Mouse (Mus musculus): Measurements from ENCODE around the gene Nfkbil1. TPM values are rescaled to one million over a fixed set of nuclear protein-coding genes. Genes with fewer than 3 reads are reported as not detected.

The Nfkbil1 gene
- polyA plus RNA-seq, 1 experiment from 2014 or later = 2.8 TPM

DNA sequence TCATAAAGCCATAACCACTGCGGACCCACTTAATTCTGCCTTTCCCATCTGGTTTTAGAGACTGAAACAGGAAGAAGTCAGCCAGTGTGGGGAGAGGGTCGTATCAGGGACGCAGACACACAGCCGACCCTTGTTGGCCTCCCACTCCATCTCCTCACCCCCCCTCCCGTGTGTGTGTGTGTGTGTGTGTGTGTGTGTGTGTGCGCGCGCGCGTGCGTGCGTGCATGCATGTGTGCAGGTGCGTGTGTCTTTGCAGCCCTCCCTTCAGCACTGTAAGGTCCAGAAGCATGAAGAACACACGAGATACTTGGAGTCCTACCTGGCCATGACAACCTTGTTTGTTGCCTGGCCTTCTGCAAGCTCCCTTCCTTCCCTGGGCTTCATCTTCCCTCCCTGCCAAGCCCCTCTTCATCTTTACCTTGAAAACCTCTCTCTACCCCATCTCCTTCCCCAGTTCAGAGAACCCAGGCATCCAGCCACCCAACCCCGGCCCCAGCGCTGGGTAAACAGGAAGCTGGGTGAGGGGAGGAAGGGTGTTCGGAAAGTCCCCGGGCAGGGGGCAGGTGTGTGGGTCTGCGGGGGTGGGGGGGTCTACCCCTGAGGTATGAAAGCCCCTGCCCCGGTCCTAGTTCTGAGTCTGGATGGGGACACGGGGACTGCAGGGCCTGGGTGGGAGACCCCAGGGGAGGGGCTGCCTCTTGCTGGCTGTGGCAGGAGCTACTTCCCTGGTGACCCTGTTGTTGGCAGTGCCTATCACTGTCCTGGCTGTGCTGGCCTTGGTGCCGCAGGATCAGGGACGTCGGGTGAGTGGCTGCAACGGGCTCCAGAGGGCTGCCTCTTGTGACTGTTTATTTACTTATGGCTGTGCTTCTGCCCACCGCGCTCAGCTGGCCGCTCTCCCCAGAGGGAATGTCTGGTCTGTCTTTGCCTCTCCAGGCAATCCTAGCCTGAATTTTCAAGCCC, 41.4 kb downstream of the Nfkbil1 start, which contains the start of gene Ltb:
TSS of gene Ltb (plus strand) at position 559 of the 963 bp plus-strand sequence.
- Histone ChIP-seq H3K9ac (ENCODE audit: low read depth, low read length) (peak within 1 kb of the TSS; percentile 55), H3K36me3 (ENCODE audit: control insufficient read depth, insufficient read depth) (no peaks in the 10 kb centered on the region), H3K27ac (ENCODE audit: low read length) (peak within 1 kb of the TSS; percentile 34), H3K9me3 (replicated peaks; ENCODE audit: control insufficient read depth, low read length) (no peaks in the 10 kb centered on the region), H3K4me3 (ENCODE audit: low read depth, low read length) (peak within 1 kb of the TSS; percentile 55), H3K4me2 (ENCODE audit: low read depth, low read length) (peak within 1 kb of the TSS; percentile 76), H3K4me1 (ENCODE audit: control insufficient read depth, low read depth, low read length) (peaks cover 12% of the 10 kb centered on the region), H3K27me3 (ENCODE audit: control insufficient read depth, insufficient read depth, low read depth, low read length) (peaks cover 31% of the 10 kb centered on the region)
- WGBS (ENCODE audit: insufficient replicate concordance) = 37% methylated on average over 27 of the region's 28 CpGs
- no peak for ATAC-seq (ENCODE audit: low read depth)

DNA sequence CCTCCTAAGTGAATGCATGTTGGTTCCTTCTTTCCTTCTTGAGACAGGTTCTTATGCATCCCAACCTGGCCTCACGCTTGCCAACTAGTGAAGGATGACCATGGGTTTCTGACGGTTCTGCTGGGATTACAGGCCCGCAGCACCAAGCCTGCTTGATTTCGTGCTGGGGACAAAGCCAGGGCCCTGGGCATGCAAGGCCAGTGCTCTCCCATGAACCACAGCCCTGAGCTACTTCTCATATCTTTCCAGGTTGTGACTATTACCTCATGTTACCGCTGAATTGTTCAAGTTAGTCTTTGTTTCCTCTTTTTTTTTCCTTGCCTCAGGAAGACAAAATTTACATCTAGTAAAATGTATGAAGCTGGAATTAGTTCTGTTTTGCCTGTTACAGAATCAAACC, 42.7 kb downstream of the Nfkbil1 start:
- no peak overlapping the region for H3K9ac ChIP-seq (ENCODE audit: low read depth, low read length)
- no peak overlapping the region for H3K4me3 ChIP-seq (ENCODE audit: low read depth, low read length)
- no peaks in the 10 kb centered on the region for H3K36me3 ChIP-seq (ENCODE audit: control insufficient read depth, insufficient read depth)
- peaks cover 12% of the 10 kb centered on the region for H3K4me1 ChIP-seq (ENCODE audit: control insufficient read depth, low read depth, low read length)
- peaks cover 31% of the 10 kb centered on the region for H3K27me3 ChIP-seq (ENCODE audit: control insufficient read depth, insufficient read depth, low read depth, low read length)
- no peak for ATAC-seq (ENCODE audit: low read depth)
- peak overlapping the region; percentile 64 for H3K27ac ChIP-seq (ENCODE audit: low read length)
- H3K9me3 ChIP-seq (replicated peaks; ENCODE audit: control insufficient read depth, low read length) = no peaks in the 10 kb centered on the region
- 40% methylated on average over 5 of the region's 5 CpGs for WGBS (ENCODE audit: insufficient replicate concordance)
- no peak overlapping the region for H3K4me2 ChIP-seq (ENCODE audit: low read depth, low read length)

DNA sequence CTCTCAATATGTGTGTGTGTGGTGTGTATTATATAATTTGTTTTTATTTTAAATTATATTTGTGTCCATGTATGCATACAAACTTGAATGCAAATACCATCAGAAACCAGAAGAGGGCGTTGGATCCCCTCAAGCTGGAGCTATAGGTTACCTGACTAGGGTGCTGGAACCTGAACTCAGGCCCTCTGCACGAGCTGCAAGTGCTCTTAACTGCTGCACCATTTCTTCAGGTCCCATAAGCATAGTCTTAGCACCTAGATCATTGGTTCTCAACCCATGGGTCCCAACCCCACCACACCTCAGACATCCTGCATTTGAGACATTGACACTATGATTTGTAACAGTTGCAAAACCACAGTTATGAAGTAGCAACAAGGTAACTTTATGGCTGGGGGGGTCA, 43.9 kb downstream of the Nfkbil1 start:
- Histone ChIP-seq H3K27me3 (ENCODE audit: control insufficient read depth, insufficient read depth, low read depth, low read length) (peaks cover 28% of the 10 kb centered on the region), H3K36me3 (ENCODE audit: control insufficient read depth, insufficient read depth) (no peaks in the 10 kb centered on the region), H3K9me3 (replicated peaks; ENCODE audit: control insufficient read depth, low read length) (no peaks in the 10 kb centered on the region), H3K27ac (ENCODE audit: low read length) (no peak overlapping the region; the same call in 1 of the 2 replicates), H3K9ac (ENCODE audit: low read depth, low read length) (no peak overlapping the region), H3K4me1 (ENCODE audit: control insufficient read depth, low read depth, low read length) (peaks cover 12% of the 10 kb centered on the region), H3K4me2 (ENCODE audit: low read depth, low read length) (no peak overlapping the region), H3K4me3 (ENCODE audit: low read depth, low read length) (no peak overlapping the region)
- no peak for ATAC-seq (ENCODE audit: low read depth)
- WGBS (ENCODE audit: insufficient replicate concordance) = 38% methylated on average over 2 of the region's 2 CpGs

DNA sequence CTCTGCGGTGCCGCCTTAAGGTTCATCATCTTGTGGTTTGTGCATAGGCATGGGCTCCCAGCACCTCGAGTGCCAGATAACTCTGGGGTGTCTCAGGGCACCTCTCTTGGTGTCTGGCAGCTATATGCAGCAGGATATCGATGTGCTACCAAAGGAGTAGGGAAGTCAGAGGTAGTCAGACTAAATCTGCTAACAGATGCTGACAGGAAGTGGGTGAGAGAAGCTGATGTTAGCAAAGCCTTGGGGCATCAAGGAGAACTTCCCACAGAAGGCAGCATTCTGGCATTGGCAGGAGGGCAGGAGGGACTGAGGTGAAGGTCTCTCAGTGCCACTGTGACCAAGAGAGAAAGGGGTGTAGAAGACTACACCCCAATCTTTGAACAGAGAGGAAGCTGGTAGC, 45.5 kb downstream of the Nfkbil1 start:
- Histone ChIP-seq H3K4me3 (ENCODE audit: low read depth, low read length) (no peak overlapping the region), H3K4me1 (ENCODE audit: control insufficient read depth, low read depth, low read length) (peaks cover 14% of the 10 kb centered on the region), H3K27me3 (ENCODE audit: control insufficient read depth, insufficient read depth, low read depth, low read length) (peaks cover 12% of the 10 kb centered on the region), H3K4me2 (ENCODE audit: low read depth, low read length) (no peak overlapping the region), H3K36me3 (ENCODE audit: control insufficient read depth, insufficient read depth) (no peaks in the 10 kb centered on the region), H3K27ac (ENCODE audit: low read length) (peak overlapping the region; percentile 80), H3K9ac (ENCODE audit: low read depth, low read length) (no peak overlapping the region), H3K9me3 (replicated peaks; ENCODE audit: control insufficient read depth, low read length) (no peaks in the 10 kb centered on the region)
- no peak for ATAC-seq (ENCODE audit: low read depth)
- 12% methylated on average over 4 of the region's 4 CpGs for WGBS (ENCODE audit: insufficient replicate concordance)

DNA sequence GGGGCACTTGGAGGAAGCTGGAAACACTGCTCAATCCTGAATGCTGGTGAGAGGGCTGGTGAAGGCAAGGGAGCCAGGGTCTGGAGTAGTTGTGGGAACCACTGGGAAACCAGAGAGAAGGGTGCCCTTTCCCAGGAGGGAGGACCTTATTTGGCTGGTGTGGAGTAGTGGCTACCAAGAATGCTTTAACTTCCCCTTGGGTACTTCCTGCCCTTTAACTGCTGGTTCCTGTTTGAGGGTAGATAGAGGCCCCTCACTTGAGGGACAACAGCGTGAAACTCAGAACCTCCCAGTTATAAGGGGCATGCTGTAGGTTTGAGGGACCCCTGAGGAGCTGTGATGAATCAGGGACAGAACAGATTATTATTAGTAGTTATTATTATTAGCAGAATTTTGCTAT, 46.4 kb downstream of the Nfkbil1 start:
- ATAC-seq (ENCODE audit: low read depth) = peak; percentile 20; the same call in 1 of the 2 replicates
- peaks cover 11% of the 10 kb centered on the region for H3K4me1 ChIP-seq (ENCODE audit: control insufficient read depth, low read depth, low read length)
- no peak overlapping the region for H3K4me3 ChIP-seq (ENCODE audit: low read depth, low read length)
- H3K9me3 ChIP-seq (replicated peaks; ENCODE audit: control insufficient read depth, low read length) = no peaks in the 10 kb centered on the region
- no peaks in the 10 kb centered on the region for H3K36me3 ChIP-seq (ENCODE audit: control insufficient read depth, insufficient read depth)
- H3K9ac ChIP-seq (ENCODE audit: low read depth, low read length) = no peak overlapping the region
- peaks cover 3% of the 10 kb centered on the region for H3K27me3 ChIP-seq (ENCODE audit: control insufficient read depth, insufficient read depth, low read depth, low read length)
- H3K27ac ChIP-seq (ENCODE audit: low read length) = peak overlapping the region; percentile 80
- 0 out of 2 replicates have a peak overlapping the region, but pooled peaks have one; percentile 0 for H3K4me2 ChIP-seq (ENCODE audit: low read depth, low read length)
- WGBS (ENCODE audit: insufficient replicate concordance) = 3% methylated on average over 1 of the region's 1 CpGs

DNA sequence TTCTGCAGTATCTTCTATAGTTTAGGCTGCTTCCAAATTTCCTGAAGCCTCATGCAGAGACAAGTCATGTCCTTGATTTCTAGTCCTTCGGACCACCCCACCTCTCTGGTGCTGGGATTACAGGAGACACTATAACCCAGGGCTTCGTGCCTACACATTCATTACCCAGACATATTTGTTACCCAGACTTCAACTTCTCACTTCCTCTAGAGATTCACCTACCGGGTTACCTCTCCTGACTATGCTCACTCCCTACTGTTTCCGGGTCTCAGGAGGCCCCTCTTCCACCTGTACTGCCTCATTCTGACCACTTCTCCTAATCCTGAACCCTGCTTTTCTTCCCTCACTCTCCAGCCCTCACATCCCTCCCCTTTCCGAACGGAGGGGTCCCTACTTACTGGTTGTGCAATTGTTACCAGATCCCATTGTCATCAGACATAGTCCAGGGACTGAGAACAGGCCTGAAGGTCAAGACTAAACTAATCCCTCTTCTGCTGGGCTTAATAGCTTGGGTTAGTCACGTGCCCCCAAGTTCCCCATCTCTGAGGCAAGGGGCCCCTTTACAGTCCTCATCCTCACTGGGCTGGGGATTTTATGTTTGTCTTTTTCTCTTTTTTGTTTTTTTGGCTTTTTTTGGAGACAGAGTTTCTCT, 47.5 kb downstream of the Nfkbil1 start, which contains the start of gene Lst1:
TSS of gene Lst1 (minus strand) at position 481 of the 652 bp plus-strand sequence.
- H3K36me3 ChIP-seq (ENCODE audit: control insufficient read depth, insufficient read depth) = no peaks in the 10 kb centered on the region
- H3K27ac ChIP-seq (ENCODE audit: low read length) = peak within 1 kb of the TSS; percentile 80
- H3K4me1 ChIP-seq (ENCODE audit: control insufficient read depth, low read depth, low read length) = peaks cover 11% of the 10 kb centered on the region
- peak within 1 kb of the TSS; percentile 32 for H3K4me3 ChIP-seq (ENCODE audit: low read depth, low read length)
- 28% methylated on average over 7 of the region's 7 CpGs for WGBS (ENCODE audit: insufficient replicate concordance)
- no peak within 1 kb of the TSS for H3K9ac ChIP-seq (ENCODE audit: low read depth, low read length)
- no peaks in the 10 kb centered on the region for H3K9me3 ChIP-seq (replicated peaks; ENCODE audit: control insufficient read depth, low read length)
- no peaks in the 10 kb centered on the region for H3K27me3 ChIP-seq (ENCODE audit: control insufficient read depth, insufficient read depth, low read depth, low read length)
- no peak for ATAC-seq (ENCODE audit: low read depth)
- H3K4me2 ChIP-seq (ENCODE audit: low read depth, low read length) = peak within 1 kb of the TSS; percentile 30; the same call in 1 of the 2 replicates

DNA sequence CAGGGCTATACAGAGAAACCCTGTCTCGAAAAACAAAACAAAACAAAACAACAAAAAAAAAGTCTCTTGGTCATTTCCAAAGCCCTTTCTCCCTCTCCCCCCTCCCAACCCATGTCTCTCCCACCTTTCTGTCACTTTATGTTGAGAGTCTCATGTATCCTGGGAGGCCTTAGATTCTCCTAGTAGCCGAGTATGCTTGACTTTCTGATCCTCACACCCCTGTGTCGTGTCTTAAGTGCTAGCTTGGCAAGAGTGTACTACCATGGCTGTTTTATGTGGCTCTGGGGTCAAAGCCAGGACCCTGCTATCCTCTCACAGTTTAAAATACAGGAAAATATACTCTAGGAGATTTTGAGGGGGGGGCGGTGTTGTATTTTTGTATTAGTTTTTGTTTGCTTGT, 48.2 kb downstream of the Nfkbil1 start:
- Histone ChIP-seq H3K27me3 (ENCODE audit: control insufficient read depth, insufficient read depth, low read depth, low read length) (no peaks in the 10 kb centered on the region), H3K9me3 (replicated peaks; ENCODE audit: control insufficient read depth, low read length) (no peaks in the 10 kb centered on the region), H3K9ac (ENCODE audit: low read depth, low read length) (no peak overlapping the region), H3K4me2 (ENCODE audit: low read depth, low read length) (peak overlapping the region; percentile 30; the same call in 1 of the 2 replicates), H3K36me3 (ENCODE audit: control insufficient read depth, insufficient read depth) (no peaks in the 10 kb centered on the region), H3K4me3 (ENCODE audit: low read depth, low read length) (peak overlapping the region; percentile 56), H3K27ac (ENCODE audit: low read length) (peak overlapping the region; percentile 80), H3K4me1 (ENCODE audit: control insufficient read depth, low read depth, low read length) (peaks cover 11% of the 10 kb centered on the region)
- 52% methylated on average over 4 of the region's 4 CpGs for WGBS (ENCODE audit: insufficient replicate concordance)
- no peak for ATAC-seq (ENCODE audit: low read depth)

DNA sequence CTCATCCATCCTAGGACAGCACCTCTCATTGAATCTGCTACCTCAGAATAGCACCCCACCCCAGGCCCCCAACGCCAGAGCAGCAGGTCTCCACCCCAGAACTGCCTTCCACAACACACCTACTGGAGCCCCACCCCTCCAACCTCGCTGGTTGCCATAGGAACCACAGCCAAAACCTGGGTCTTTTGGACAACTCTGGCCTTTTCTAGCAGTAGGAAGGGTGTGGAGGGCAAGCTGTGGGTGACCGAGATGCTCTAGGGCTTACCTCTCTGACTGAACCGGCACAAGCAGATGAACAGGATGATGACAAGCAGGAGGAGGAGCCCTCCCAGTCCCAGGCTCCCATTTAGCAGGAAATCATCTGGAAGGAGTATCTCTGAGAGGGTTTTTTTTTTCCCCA, 48.9 kb downstream of the Nfkbil1 start:
- Histone ChIP-seq H3K9me3 (replicated peaks; ENCODE audit: control insufficient read depth, low read length) (no peaks in the 10 kb centered on the region), H3K4me3 (ENCODE audit: low read depth, low read length) (peak overlapping the region; percentile 56), H3K27ac (ENCODE audit: low read length) (peak overlapping the region; percentile 67; the same call in 1 of the 2 replicates), H3K4me1 (ENCODE audit: control insufficient read depth, low read depth, low read length) (peaks cover 11% of the 10 kb centered on the region), H3K4me2 (ENCODE audit: low read depth, low read length) (peak overlapping the region; percentile 54), H3K9ac (ENCODE audit: low read depth, low read length) (peak overlapping the region; percentile 15; the same call in 1 of the 2 replicates), H3K27me3 (ENCODE audit: control insufficient read depth, insufficient read depth, low read depth, low read length) (no peaks in the 10 kb centered on the region), H3K36me3 (ENCODE audit: control insufficient read depth, insufficient read depth) (no peaks in the 10 kb centered on the region)
- 0 out of 2 replicates have a peak, but pooled peaks have one; percentile 16 for ATAC-seq (ENCODE audit: low read depth)
- WGBS (ENCODE audit: insufficient replicate concordance) = 0% methylated on average over 4 of the region's 4 CpGs
